Mouse (Mus musculus) layer of hippocampus, postnatal 14 days (tissue): ENCODE measurements around the gene Cacna1a. TPM values are rescaled to one million over a fixed set of nuclear protein-coding genes. Genes with fewer than 3 reads are reported as not detected.
A peak's percentile ranks its signal among the peaks of the same experiment; 100 is the strongest.

ENCODE experiments used
- DNase-seq, 2 experiments: peaks; one replicate each; pipeline ENCODE4 v3.0.0; 2021 to 2022; ENCODE audit warnings: low spot score in 2 of 2, mixed read lengths in 1 of 2
- total RNA-seq, 2 experiments: library from RNA; stranded (reverse); gene quantifications; 2 replicates each; pipeline ENCODE4 v1.2.3; 2021

Gene Cacna1a
- total RNA-seq, 2 experiments from 2014 or later: 256 to 259 TPM

GRCm38 (mm10) chr8:84635397-84636050 is 247.3 kb downstream of the Cacna1a start:
- DNase-seq: no peak

GRCm38 (mm10) chr8:84636051-84636691 is 247.9 kb downstream of the Cacna1a start:
- no peak for DNase-seq

GRCm38 (mm10) chr8:84637946-84638554 is 249.8 kb downstream of the Cacna1a start:
- DNase-seq: no peak

GRCm38 (mm10) chr8:84638555-84639161 is 250.4 kb downstream of the Cacna1a start:
- no peak for DNase-seq

GRCm38 (mm10) chr8:84639162-84640009 is 251.1 kb downstream of the Cacna1a start:
- peak; percentile 91 to 94 for DNase-seq

- DNase-seq: no peak
These were observed 251.9 kb downstream of the Cacna1a start for GRCm38 (mm10) chr8:84640010-84640588.

GRCm38 (mm10) chr8:84640617-84641294 is 252.5 kb downstream of the Cacna1a start:
- DNase-seq: no peak

GRCm38 (mm10) chr8:84641578-84642361 is 253.5 kb downstream of the Cacna1a start:
- no peak for DNase-seq

- no peak for DNase-seq
These were observed 254.8 kb downstream of the Cacna1a start for GRCm38 (mm10) chr8:84643019-84643418.

GRCm38 (mm10) chr8:84646800-84647199 is 258.6 kb downstream of the Cacna1a start:
- DNase-seq: no peak

- DNase-seq: no peak
These were observed 259.2 kb downstream of the Cacna1a start for GRCm38 (mm10) chr8:84647461-84647901.

GRCm38 (mm10) chr8:84650213-84650612 is 262.0 kb downstream of the Cacna1a start:
- DNase-seq: no peak

- DNase-seq: no peak
These were observed 264.9 kb downstream of the Cacna1a start for GRCm38 (mm10) chr8:84653092-84653631.

- no peak for DNase-seq
These were observed 266.4 kb downstream of the Cacna1a start for GRCm38 (mm10) chr8:84654597-84654996.

GRCm38 (mm10) chr8:84655336-84656190 is 267.3 kb downstream of the Cacna1a start:
- DNase-seq: no peak

GRCm38 (mm10) chr8:84656191-84656525 is 267.9 kb downstream of the Cacna1a start:
- no peak for DNase-seq

GRCm38 (mm10) chr8:84656641-84657126 is 268.4 kb downstream of the Cacna1a start:
- DNase-seq: no peak

GRCm38 (mm10) chr8:84657203-84657602 is 269.0 kb downstream of the Cacna1a start:
- DNase-seq: no peak
